Mouse (Mus musculus) embryonic facial prominence, embryonic 15.5 days (tissue): ENCODE measurements around the gene Ntmt1. TPM values are rescaled to one million over a fixed set of nuclear protein-coding genes. Genes with fewer than 3 reads are reported as not detected.

Experiments used
- ATAC-seq: fragments of 200-750 bp; cut with Nextera tagmentation; 2 replicates; pipeline ENCODE4 v1.8.0; 2017; ENCODE audit warnings: low read depth, moderate TSS enrichment; ENCODE audit not compliant: insufficient number of reproducible peaks, low FRiP score, low TSS enrichment
- H3K27ac ChIP-seq: fragments of 300-500 bp; sonication (generic); replicated peaks from 2 replicates; pipeline ENCODE4 v1.5.1; 2015; ENCODE audit warnings: mild to moderate bottlenecking, inconsistent platforms
- H3K27me3 ChIP-seq: fragments of 300-500 bp; sonication (generic); 2 replicates; pipeline ENCODE4 v1.6.1; 2015; ENCODE audit warnings: inconsistent platforms
- H3K36me3 ChIP-seq: fragments of 300-500 bp; sonication (generic); 2 replicates; pipeline ENCODE4 v1.6.1; 2015; ENCODE audit warnings: mild to moderate bottlenecking, inconsistent platforms
- H3K4me1 ChIP-seq: fragments of 300-500 bp; sonication (generic); 2 replicates; pipeline ENCODE4 v1.6.1; 2015; ENCODE audit warnings: inconsistent platforms
- H3K4me2 ChIP-seq: fragments of 300-500 bp; sonication (generic); replicated peaks from 2 replicates; pipeline ENCODE4 v1.6.1; 2015; ENCODE audit warnings: mild to moderate bottlenecking, inconsistent platforms
- H3K4me3 ChIP-seq: fragments of 300-500 bp; sonication (generic); replicated peaks from 2 replicates; pipeline ENCODE4 v1.5.1; 2015; ENCODE audit warnings: mild to moderate bottlenecking, inconsistent platforms
- H3K9ac ChIP-seq: fragments of 300-500 bp; sonication (generic); 2 replicates; pipeline ENCODE4 v1.6.1; 2015; ENCODE audit warnings: inconsistent platforms
- H3K9me3 ChIP-seq: fragments of 300-500 bp; sonication (generic); replicated peaks from 2 replicates; pipeline ENCODE4 v1.6.1; 2016; ENCODE audit warnings: inconsistent platforms
- WGBS: fragments of 180-500 bp; shearing (Covaris S2); methylation state at CpG from one replicate; pipeline ENCODE4 v1.1.7; 2015; 5-methylcytosine and 5-hydroxymethylcytosine counted together
- polyA plus RNA-seq: library from polyadenylated mRNA; unstranded; fragments of >200 nt; fragmentation: Nextera tagmentation; extraction: Ambion mirVana; gene quantifications from 2 replicates; pipeline ENCODE4 v1.2.1, GENCODE M21; 2015

The Ntmt1 gene
- polyA plus RNA-seq, 1 experiment from 2014 or later: 87.0 TPM

DNA sequence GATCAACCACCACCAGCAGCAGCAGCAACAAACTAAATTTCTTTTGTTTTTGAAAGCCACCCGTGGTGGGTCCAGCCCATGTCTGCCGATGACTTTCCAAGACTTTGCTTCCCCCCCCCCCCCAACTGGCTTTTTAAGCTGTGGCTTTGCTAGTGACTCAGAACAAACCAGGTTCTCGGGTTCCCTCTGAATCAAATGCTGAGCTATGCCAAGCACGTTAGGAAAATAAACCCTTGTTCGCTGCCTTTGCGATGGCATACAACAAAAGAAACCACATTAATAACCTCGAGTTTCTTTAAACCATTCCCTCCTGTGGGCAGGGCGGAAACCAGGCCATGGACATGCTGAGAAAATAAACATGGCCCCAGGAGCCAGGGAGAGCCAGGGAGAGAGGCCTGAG, 40.6 kb downstream of the Ntmt1 start:
- 24% methylated on average over 8 of the region's 8 CpGs for WGBS
- Histone ChIP-seq H3K27me3 (0 out of 2 replicates have a peak, but pooled peaks cover 2% of the 10 kb centered on the region), H3K9ac (no peak overlapping the region), H3K4me1 (peaks cover 74% of the 10 kb centered on the region), H3K9me3 (no peaks in the 10 kb centered on the region), H3K27ac (peak overlapping the region; percentile 55; the same call in 1 of the 2 replicates), H3K4me2 (peak overlapping the region; percentile 72; the same call in 1 of the 2 replicates), H3K4me3 (no peak overlapping the region), H3K36me3 (no peaks in the 10 kb centered on the region)
- ATAC-seq: no peak

DNA sequence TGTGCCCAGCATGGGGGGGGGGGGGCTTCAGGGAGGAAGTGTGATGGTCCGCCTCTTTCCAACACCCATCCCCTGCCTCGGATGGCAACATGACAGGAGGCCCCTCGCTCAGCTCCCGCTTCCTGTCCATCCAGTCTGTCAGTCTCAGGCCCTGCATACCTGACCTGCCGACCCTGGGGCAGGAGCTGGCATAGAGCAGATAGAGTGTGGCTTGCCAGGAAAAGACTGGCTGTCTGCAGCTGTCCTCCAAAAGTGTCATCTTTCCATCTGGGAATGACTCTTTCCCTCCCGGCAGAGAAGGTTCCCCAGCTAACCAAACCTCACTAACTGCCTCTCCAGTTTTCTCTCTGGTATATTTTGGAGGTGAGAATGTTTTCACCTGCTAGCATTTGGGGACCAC, 43.0 kb downstream of the Ntmt1 start:
- Histone ChIP-seq H3K4me3 (no peak overlapping the region), H3K36me3 (no peaks in the 10 kb centered on the region), H3K9me3 (no peaks in the 10 kb centered on the region), H3K9ac (no peak overlapping the region), H3K27ac (peak overlapping the region; percentile 87), H3K4me2 (0 out of 2 replicates have a peak overlapping the region, but pooled peaks have one; percentile 3), H3K4me1 (peaks cover 86% of the 10 kb centered on the region), H3K27me3 (0 out of 2 replicates have a peak, but pooled peaks cover 2% of the 10 kb centered on the region)
- WGBS: 30% methylated on average over 6 of the region's 6 CpGs
- no peak for ATAC-seq

DNA sequence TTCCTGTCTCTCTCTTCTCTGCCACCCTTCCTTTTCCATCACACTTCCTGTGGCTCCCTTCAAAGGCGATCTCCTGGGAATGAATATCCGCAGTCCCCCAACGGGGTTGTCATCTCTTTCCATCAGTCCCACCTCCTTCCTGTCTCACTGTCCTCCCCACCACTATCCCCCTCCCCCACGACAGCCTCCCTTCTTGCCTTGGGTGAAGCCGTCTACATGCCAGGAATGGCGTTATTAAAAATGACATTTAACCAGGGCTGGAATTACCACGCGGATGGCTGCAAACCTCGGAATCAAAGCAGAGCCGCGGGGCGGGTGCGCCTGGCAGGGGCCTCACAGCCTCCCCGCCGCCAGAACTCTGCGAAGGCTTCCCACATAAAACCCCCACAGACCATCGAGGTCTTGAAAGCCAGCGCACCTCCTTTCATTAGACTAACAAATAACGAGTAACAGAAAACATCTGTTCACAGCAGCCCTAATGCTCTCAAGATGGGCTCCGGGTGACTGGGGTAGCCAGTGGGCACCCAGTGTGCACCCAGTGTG, 45.2 kb downstream of the Ntmt1 start:
- Histone ChIP-seq H3K27me3 (no peaks in the 10 kb centered on the region), H3K4me2 (peak overlapping the region; percentile 25; the same call in 1 of the 2 replicates), H3K9me3 (no peaks in the 10 kb centered on the region), H3K36me3 (no peaks in the 10 kb centered on the region), H3K27ac (peak overlapping the region; percentile 87), H3K4me3 (no peak overlapping the region), H3K4me1 (peaks cover 88% of the 10 kb centered on the region), H3K9ac (no peak overlapping the region)
- WGBS: 10% methylated on average over 20 of the region's 20 CpGs
- peak; percentile 51; the same call in 1 of the 2 replicates for ATAC-seq

DNA sequence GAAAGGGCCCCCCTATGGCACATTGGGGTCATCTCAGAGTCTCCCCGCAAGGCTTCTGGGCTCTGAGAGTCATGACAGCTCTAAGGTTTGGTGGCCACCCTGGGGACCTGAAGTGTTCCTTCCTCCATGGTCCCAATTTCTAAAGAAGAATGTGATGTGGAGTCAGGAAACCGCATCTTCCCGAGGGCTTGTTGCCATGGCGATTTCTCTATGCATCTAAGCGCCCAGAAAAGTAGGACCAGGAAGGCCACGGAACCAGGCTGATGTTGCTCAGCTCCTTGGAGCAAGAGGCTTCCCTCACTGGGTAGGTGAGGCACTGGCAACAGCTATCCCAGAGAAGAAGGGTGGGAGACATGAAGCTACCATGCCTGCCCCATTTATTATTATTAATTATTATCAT, 49.5 kb downstream of the Ntmt1 start:
- no peak overlapping the region for H3K27ac ChIP-seq
- H3K4me3 ChIP-seq: no peak overlapping the region
- no peaks in the 10 kb centered on the region for H3K36me3 ChIP-seq
- ATAC-seq: no peak
- WGBS: 53% methylated on average over 6 of the region's 6 CpGs
- H3K9me3 ChIP-seq: no peaks in the 10 kb centered on the region
- peaks cover 88% of the 10 kb centered on the region for H3K4me1 ChIP-seq
- no peak overlapping the region for H3K9ac ChIP-seq
- no peak overlapping the region for H3K4me2 ChIP-seq
- H3K27me3 ChIP-seq: no peaks in the 10 kb centered on the region

DNA sequence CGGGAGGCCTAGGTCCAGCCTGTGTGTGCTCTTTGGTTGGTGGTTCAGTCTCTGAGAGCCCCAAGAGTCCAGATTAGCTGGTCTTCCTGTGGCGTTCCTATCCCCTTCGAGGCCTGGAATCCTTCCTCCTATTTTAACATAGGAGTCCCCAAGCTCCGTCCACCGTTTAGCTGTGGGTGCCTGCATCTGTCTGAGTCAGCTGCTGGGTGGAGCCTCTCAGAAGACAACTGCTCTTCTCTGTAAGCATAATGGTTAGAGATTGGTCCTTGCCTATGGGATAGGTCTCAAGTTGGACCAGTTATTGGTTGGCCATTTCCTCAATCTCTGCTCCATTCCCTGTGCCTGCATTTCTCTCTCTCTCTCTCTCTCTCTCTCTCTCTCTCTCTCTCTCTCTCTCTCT, 52.2 kb downstream of the Ntmt1 start:
- H3K27me3 ChIP-seq: no peaks in the 10 kb centered on the region
- peak overlapping the region; percentile 55 for H3K27ac ChIP-seq
- no peak overlapping the region for H3K4me3 ChIP-seq
- H3K4me1 ChIP-seq: peaks cover 88% of the 10 kb centered on the region
- H3K36me3 ChIP-seq: no peaks in the 10 kb centered on the region
- H3K9ac ChIP-seq: no peak overlapping the region
- H3K4me2 ChIP-seq: no peak overlapping the region
- no peaks in the 10 kb centered on the region for H3K9me3 ChIP-seq
- no peak for ATAC-seq
- 67% methylated on average over 5 of the region's 5 CpGs for WGBS

DNA sequence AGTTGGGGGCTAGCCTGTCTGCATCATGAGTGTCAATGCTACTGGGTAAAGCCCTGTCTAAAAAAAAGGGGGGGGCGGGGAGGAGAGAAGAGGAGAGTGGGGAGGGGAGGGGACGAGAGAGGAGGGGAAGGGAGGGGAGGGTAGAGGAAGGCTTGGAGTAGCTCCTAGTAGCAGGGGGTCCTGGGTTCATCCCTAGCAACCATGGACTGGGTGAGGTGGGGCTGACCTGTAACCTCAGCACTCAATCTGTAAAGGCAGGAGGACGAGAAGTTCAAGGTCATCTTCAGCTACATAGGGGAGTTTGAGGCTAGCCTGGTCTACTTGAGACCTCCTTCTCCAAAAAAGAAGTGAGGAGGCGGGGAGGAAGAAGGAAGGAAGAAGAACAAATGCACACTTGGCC, 54.5 kb downstream of the Ntmt1 start:
- Histone ChIP-seq H3K9me3 (no peaks in the 10 kb centered on the region), H3K4me3 (no peak overlapping the region), H3K27ac (no peak overlapping the region), H3K4me1 (peaks cover 83% of the 10 kb centered on the region), H3K9ac (no peak overlapping the region), H3K4me2 (no peak overlapping the region), H3K36me3 (no peaks in the 10 kb centered on the region), H3K27me3 (no peaks in the 10 kb centered on the region)
- no peak for ATAC-seq
- 68% methylated on average over 4 of the region's 4 CpGs for WGBS

DNA sequence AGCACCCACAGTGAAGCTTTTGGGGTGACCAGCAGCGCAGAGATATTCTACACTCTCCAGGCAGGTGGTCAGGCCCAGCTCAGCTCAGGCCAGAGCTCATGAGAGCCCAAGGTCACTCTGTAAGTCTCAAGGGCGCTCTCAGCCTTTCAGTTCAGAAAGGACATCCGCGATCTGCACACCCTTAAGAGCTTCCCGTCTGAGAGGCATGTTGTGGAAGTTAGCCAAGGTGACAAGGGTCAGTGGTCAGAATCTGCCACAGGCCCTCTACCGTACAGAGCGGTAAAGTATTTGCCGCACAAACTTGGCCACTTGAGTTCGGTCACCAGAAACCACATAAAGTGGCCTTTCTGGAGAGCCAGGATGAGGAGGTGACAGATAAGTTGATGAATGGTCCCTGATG, 55.9 kb downstream of the Ntmt1 start:
- H3K4me1 ChIP-seq: peaks cover 70% of the 10 kb centered on the region
- no peaks in the 10 kb centered on the region for H3K9me3 ChIP-seq
- WGBS: 63% methylated on average over 9 of the region's 9 CpGs
- H3K9ac ChIP-seq: no peak overlapping the region
- H3K27ac ChIP-seq: peak overlapping the region; percentile 84; the same call in 1 of the 2 replicates
- H3K4me3 ChIP-seq: no peak overlapping the region
- no peak overlapping the region for H3K4me2 ChIP-seq
- H3K27me3 ChIP-seq: no peaks in the 10 kb centered on the region
- no peaks in the 10 kb centered on the region for H3K36me3 ChIP-seq
- ATAC-seq: no peak

DNA sequence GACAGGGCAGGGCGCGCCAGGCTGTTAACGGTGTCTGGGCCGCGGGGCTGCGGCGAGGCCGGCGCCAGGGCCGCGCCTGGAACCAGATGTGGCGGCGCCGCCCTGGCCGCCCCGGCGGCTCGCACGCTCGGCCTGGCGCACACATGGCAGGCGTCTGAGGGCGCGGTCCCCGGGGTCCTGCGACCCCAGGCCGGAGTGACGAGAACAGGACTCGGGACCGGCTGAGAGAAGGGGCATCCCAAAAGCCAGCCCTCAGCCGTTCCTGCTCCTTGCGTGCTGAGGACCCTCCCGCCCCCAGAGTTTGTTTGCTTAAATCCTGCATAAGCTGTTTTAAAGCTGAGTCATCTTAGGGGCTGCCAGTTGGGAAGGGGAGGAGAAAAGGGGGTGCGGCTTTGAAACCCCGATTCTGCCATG, 57.3 kb downstream of the Ntmt1 start:
- Histone ChIP-seq H3K4me1 (peaks cover 63% of the 10 kb centered on the region), H3K4me3 (peak overlapping the region; percentile 36), H3K27ac (peak overlapping the region; percentile 84), H3K4me2 (peak overlapping the region; percentile 58), H3K36me3 (no peaks in the 10 kb centered on the region), H3K9ac (no peak overlapping the region), H3K9me3 (no peaks in the 10 kb centered on the region), H3K27me3 (no peaks in the 10 kb centered on the region)
- peak; percentile 76 for ATAC-seq
- WGBS: 1% methylated on average over 35 of the region's 35 CpGs

DNA sequence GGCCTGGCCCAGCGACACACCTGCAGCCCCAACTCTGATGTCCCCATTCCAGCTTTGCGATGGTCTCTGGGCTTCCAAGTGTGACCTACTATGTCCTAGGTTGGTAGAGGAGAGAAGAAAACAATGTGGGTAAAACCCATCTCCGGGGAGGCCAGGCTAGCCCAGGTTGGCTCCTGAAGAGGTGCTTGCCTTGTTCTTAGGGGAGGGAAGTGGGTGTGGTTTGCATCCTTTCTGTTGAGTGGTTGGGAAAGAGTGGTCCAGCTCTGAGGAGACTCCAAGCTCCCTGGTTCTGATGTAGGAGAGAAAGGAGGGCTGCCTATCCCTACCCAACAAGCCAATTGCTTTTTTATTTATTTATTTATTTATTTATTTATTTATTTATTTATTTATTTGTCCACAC, 57.8 kb downstream of the Ntmt1 start:
- H3K4me1 ChIP-seq: peaks cover 66% of the 10 kb centered on the region
- WGBS: 53% methylated on average over 3 of the region's 3 CpGs
- ATAC-seq: no peak
- H3K36me3 ChIP-seq: no peaks in the 10 kb centered on the region
- peak overlapping the region; percentile 58 for H3K4me2 ChIP-seq
- no peaks in the 10 kb centered on the region for H3K9me3 ChIP-seq
- no peak overlapping the region for H3K9ac ChIP-seq
- peak overlapping the region; percentile 36 for H3K4me3 ChIP-seq
- H3K27me3 ChIP-seq: no peaks in the 10 kb centered on the region
- H3K27ac ChIP-seq: peak overlapping the region; percentile 84

DNA sequence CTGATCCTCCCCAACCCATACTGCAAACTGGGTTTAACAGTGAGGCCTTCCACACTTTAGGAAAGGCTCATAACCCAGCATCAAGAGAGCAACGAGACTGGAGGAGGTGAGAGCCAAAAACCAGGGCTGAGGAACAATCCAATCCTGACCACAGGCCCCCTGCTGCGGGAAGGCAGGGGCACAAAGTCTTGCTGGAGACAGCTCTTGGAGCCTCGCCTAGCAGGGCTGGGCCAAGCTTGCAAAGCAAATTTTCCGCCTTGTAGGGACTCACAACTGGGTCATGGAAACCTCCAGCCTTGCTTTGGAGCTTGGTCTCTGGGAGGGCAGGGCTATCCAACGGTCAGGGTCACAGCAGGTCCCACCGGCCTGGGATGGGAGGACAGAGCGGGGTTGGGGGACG, 63.2 kb downstream of the Ntmt1 start:
- Histone ChIP-seq H3K9me3 (no peaks in the 10 kb centered on the region), H3K4me3 (no peak overlapping the region), H3K9ac (no peak overlapping the region), H3K36me3 (no peaks in the 10 kb centered on the region), H3K4me1 (peaks cover 66% of the 10 kb centered on the region), H3K4me2 (no peak overlapping the region; the same call in 1 of the 2 replicates), H3K27me3 (no peaks in the 10 kb centered on the region), H3K27ac (peak overlapping the region; percentile 92)
- WGBS: 41% methylated on average over 8 of the region's 8 CpGs
- peak; percentile 75 for ATAC-seq
